Mouse (Mus musculus) embryonic facial prominence, embryonic 12.5 days (tissue): ENCODE results near the gene Spata2. TPM values are rescaled to one million over a fixed set of nuclear protein-coding genes. Genes with fewer than 3 reads are reported as not detected.

Source experiments
- ATAC-seq: fragments of 200-750 bp; cut with Nextera tagmentation; 2 replicates; pipeline ENCODE4 v1.8.0; 2017; ENCODE audit not compliant: insufficient number of reproducible peaks, insufficient read depth, low FRiP score, low TSS enrichment
- H3K27ac ChIP-seq: fragments of 300-500 bp; sonication (generic); 2 replicates; pipeline ENCODE4 v1.5.1; 2016; ENCODE audit warnings: mild to moderate bottlenecking
- H3K27me3 ChIP-seq: fragments of 300-500 bp; sonication (generic); 2 replicates; pipeline ENCODE4 v1.6.1; 2016; ENCODE audit warnings: mild to moderate bottlenecking, moderate library complexity
- H3K36me3 ChIP-seq: fragments of 300-500 bp; sonication (generic); 2 replicates; pipeline ENCODE4 v1.6.1; 2016; ENCODE audit warnings: mild to moderate bottlenecking
- H3K4me1 ChIP-seq: fragments of 300-500 bp; sonication (generic); 2 replicates; pipeline ENCODE4 v1.6.1; 2016
- H3K4me2 ChIP-seq: fragments of 300-500 bp; sonication (generic); replicated peaks from 2 replicates; pipeline ENCODE4 v1.6.1; 2016; ENCODE audit warnings: mild to moderate bottlenecking, moderate library complexity
- H3K4me3 ChIP-seq: fragments of 300-500 bp; sonication (generic); 2 replicates; pipeline ENCODE4 v1.5.1; 2016; ENCODE audit warnings: mild to moderate bottlenecking
- H3K9ac ChIP-seq: fragments of 300-500 bp; sonication (generic); 2 replicates; pipeline ENCODE4 v1.6.1; 2016; ENCODE audit warnings: mild to moderate bottlenecking, moderate library complexity
- H3K9me3 ChIP-seq: fragments of 300-500 bp; sonication (generic); 2 replicates; pipeline ENCODE4 v1.6.1; 2016; ENCODE audit warnings: mild to moderate bottlenecking, moderate library complexity
- WGBS: fragments of 180-500 bp; shearing (Covaris S2); methylation state at CpG from one replicate; pipeline ENCODE4 v1.1.7; 2016; 5-methylcytosine and 5-hydroxymethylcytosine counted together
- polyA plus RNA-seq: library from polyadenylated mRNA; unstranded; fragments of >200 nt; fragmentation: Nextera tagmentation; extraction: Ambion mirVana; gene quantifications from 2 replicates; pipeline ENCODE4 v1.2.1, GENCODE M21; 2016

Spata2 gene
- polyA plus RNA-seq, 1 experiment from 2014 or later: 16.3 TPM

GRCm38 (mm10) chr2:167533880-167534279, 41.2 kb upstream of the Spata2 start:
- Histone ChIP-seq H3K4me1 (0 out of 2 replicates have a peak, but pooled peaks cover 6% of the 10 kb centered on the region), H3K36me3 (no peaks in the 10 kb centered on the region; the same call in 1 of the 2 replicates), H3K9ac (no peak overlapping the region), H3K27ac (no peak overlapping the region), H3K4me3 (no peak overlapping the region), H3K4me2 (no peak overlapping the region), H3K27me3 (peaks cover 14% of the 10 kb centered on the region), H3K9me3 (no peaks in the 10 kb centered on the region)
- no peak for ATAC-seq

GRCm38 (mm10) chr2:167532131-167532530, 39.4 kb upstream of the Spata2 start:
- Histone ChIP-seq H3K9me3 (no peaks in the 10 kb centered on the region), H3K36me3 (no peaks in the 10 kb centered on the region), H3K9ac (no peak overlapping the region), H3K27ac (no peak overlapping the region), H3K4me1 (no peaks in the 10 kb centered on the region), H3K4me3 (no peak overlapping the region), H3K27me3 (peaks cover 10% of the 10 kb centered on the region), H3K4me2 (no peak overlapping the region)
- no peak for ATAC-seq
- WGBS: 16% methylated on average over 13 of the region's 13 CpGs

GRCm38 (mm10) chr2:167530536-167530935, 37.8 kb upstream of the Spata2 start:
- Histone ChIP-seq H3K9ac (no peak overlapping the region), H3K36me3 (no peaks in the 10 kb centered on the region), H3K9me3 (no peaks in the 10 kb centered on the region), H3K4me1 (no peaks in the 10 kb centered on the region), H3K27ac (no peak overlapping the region), H3K4me2 (no peak overlapping the region), H3K27me3 (no peaks in the 10 kb centered on the region), H3K4me3 (no peak overlapping the region)
- WGBS: 70% methylated on average over 4 of the region's 4 CpGs
- no peak for ATAC-seq

- no peak for ATAC-seq
- Histone ChIP-seq H3K27ac (no peak overlapping the region), H3K9ac (no peak overlapping the region), H3K4me1 (no peaks in the 10 kb centered on the region), H3K4me2 (no peak overlapping the region), H3K27me3 (no peaks in the 10 kb centered on the region), H3K36me3 (no peaks in the 10 kb centered on the region), H3K9me3 (no peaks in the 10 kb centered on the region), H3K4me3 (no peak overlapping the region)
- WGBS: 45% methylated on average over 5 of the region's 5 CpGs
Observed at GRCm38 (mm10) chr2:167529935-167530513, 37.3 kb upstream of the Spata2 start.

GRCm38 (mm10) chr2:167528278-167528677, 35.6 kb upstream of the Spata2 start:
- H3K9ac ChIP-seq: no peak overlapping the region
- no peaks in the 10 kb centered on the region for H3K27me3 ChIP-seq
- no peaks in the 10 kb centered on the region for H3K9me3 ChIP-seq
- H3K4me1 ChIP-seq: no peaks in the 10 kb centered on the region
- H3K36me3 ChIP-seq: no peaks in the 10 kb centered on the region
- ATAC-seq: no peak
- H3K27ac ChIP-seq: no peak overlapping the region
- H3K4me2 ChIP-seq: no peak overlapping the region
- 8% methylated on average over 5 of the region's 5 CpGs for WGBS
- no peak overlapping the region for H3K4me3 ChIP-seq

GRCm38 (mm10) chr2:167519606-167520252, 27.0 kb upstream of the Spata2 start:
- 73% methylated on average over 5 of the region's 5 CpGs for WGBS
- no peak for ATAC-seq
- Histone ChIP-seq H3K9ac (no peak overlapping the region), H3K27me3 (no peaks in the 10 kb centered on the region), H3K4me3 (no peak overlapping the region), H3K4me2 (no peak overlapping the region), H3K27ac (no peak overlapping the region), H3K4me1 (no peaks in the 10 kb centered on the region), H3K9me3 (no peaks in the 10 kb centered on the region), H3K36me3 (peaks cover 40% of the 10 kb centered on the region)

- Histone ChIP-seq H3K36me3 (peaks cover 79% of the 10 kb centered on the region), H3K27me3 (no peaks in the 10 kb centered on the region), H3K9me3 (no peaks in the 10 kb centered on the region), H3K4me3 (no peak overlapping the region), H3K9ac (no peak overlapping the region), H3K4me1 (no peaks in the 10 kb centered on the region), H3K4me2 (no peak overlapping the region), H3K27ac (no peak overlapping the region)
- ATAC-seq: no peak
- WGBS: 92% methylated on average over 5 of the region's 5 CpGs
Observed at GRCm38 (mm10) chr2:167515688-167516087, 23.0 kb upstream of the Spata2 start.

GRCm38 (mm10) chr2:167514641-167515040, 22.0 kb upstream of the Spata2 start:
- 94% methylated on average over 4 of the region's 4 CpGs for WGBS
- Histone ChIP-seq H3K4me2 (no peak overlapping the region), H3K4me1 (no peaks in the 10 kb centered on the region), H3K9ac (no peak overlapping the region), H3K9me3 (no peaks in the 10 kb centered on the region), H3K27ac (no peak overlapping the region), H3K4me3 (no peak overlapping the region), H3K27me3 (no peaks in the 10 kb centered on the region), H3K36me3 (peaks cover 88% of the 10 kb centered on the region)
- no peak for ATAC-seq

GRCm38 (mm10) chr2:167512970-167513369, 20.3 kb upstream of the Spata2 start:
- 89% methylated on average over 5 of the region's 5 CpGs for WGBS
- H3K9ac ChIP-seq: no peak overlapping the region
- H3K4me2 ChIP-seq: no peak overlapping the region
- ATAC-seq: no peak
- no peaks in the 10 kb centered on the region for H3K4me1 ChIP-seq
- no peaks in the 10 kb centered on the region for H3K9me3 ChIP-seq
- H3K27ac ChIP-seq: no peak overlapping the region
- H3K36me3 ChIP-seq: peaks cover 96% of the 10 kb centered on the region
- H3K27me3 ChIP-seq: no peaks in the 10 kb centered on the region
- H3K4me3 ChIP-seq: no peak overlapping the region

- H3K9ac ChIP-seq: no peak overlapping the region
- no peaks in the 10 kb centered on the region for H3K9me3 ChIP-seq
- no peak overlapping the region for H3K27ac ChIP-seq
- WGBS: 92% methylated on average over 9 of the region's 9 CpGs
- no peak overlapping the region for H3K4me2 ChIP-seq
- no peak overlapping the region for H3K4me3 ChIP-seq
- no peaks in the 10 kb centered on the region for H3K27me3 ChIP-seq
- H3K4me1 ChIP-seq: no peaks in the 10 kb centered on the region
- ATAC-seq: no peak
- H3K36me3 ChIP-seq: peaks cover 96% of the 10 kb centered on the region
Observed at GRCm38 (mm10) chr2:167512365-167512764, 19.7 kb upstream of the Spata2 start.

GRCm38 (mm10) chr2:167510485-167510884, 17.8 kb upstream of the Spata2 start:
- Histone ChIP-seq H3K27ac (no peak overlapping the region), H3K36me3 (peaks cover 85% of the 10 kb centered on the region), H3K4me3 (no peak overlapping the region), H3K27me3 (no peaks in the 10 kb centered on the region), H3K4me2 (no peak overlapping the region), H3K4me1 (peaks cover 11% of the 10 kb centered on the region), H3K9ac (no peak overlapping the region), H3K9me3 (no peaks in the 10 kb centered on the region)
- no peak for ATAC-seq
- WGBS: 85% methylated on average over 3 of the region's 3 CpGs

- no peak overlapping the region for H3K27ac ChIP-seq
- peaks cover 65% of the 10 kb centered on the region for H3K36me3 ChIP-seq
- no peak overlapping the region for H3K4me2 ChIP-seq
- no peaks in the 10 kb centered on the region for H3K27me3 ChIP-seq
- no peak for ATAC-seq
- H3K4me3 ChIP-seq: no peak overlapping the region
- no peak overlapping the region for H3K9ac ChIP-seq
- H3K4me1 ChIP-seq: peaks cover 26% of the 10 kb centered on the region
- H3K9me3 ChIP-seq: no peaks in the 10 kb centered on the region
- 96% methylated on average over 4 of the region's 4 CpGs for WGBS
Observed at GRCm38 (mm10) chr2:167508569-167508968, 15.9 kb upstream of the Spata2 start.
